Mouse (Mus musculus): ENCODE measurements around the gene Hnrnpd. TPM values are rescaled to one million over a fixed set of nuclear protein-coding genes. Genes with fewer than 3 reads are reported as not detected.

Hnrnpd gene
- total and polyA plus RNA-seq, 2 experiments from 2014 or later, result 16.0 to 35.5 TPM

DNA sequence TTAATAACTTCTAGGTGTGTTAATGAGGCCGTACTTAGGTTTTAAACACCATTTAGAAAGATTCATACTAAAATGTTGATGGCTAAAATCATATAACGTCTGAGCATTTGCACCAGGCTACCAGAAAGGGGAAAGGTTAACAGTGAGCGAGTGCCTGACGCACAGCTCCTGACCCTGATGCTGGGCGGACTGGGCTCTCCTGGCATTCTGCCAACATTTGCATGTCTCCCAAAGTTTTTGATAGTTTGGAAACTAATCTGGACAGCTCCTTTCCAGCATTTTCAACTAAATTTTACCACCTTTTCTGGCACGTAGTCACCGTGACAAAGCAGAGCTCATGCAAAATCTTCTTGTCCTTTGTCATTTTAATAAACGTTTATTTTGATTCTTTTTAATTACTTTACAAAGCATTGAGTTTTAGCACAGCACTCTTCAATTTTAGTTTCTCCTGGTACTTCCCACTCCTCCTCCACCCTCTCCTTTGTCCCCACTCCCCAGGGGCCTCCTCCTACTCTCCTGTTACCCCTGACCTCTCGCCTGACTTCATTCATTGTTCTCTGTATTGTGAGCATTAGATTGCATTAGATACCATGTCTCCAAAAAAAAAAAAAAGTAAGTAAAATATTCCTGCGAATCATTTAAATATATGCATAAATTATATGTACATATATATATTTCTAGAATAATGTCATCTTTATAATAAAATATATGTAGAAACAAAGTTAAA, 36.8 kb downstream of the Hnrnpd start:
- WGBS, result 54% methylated on average over 10 of the region's 10 CpGs
- Histone ChIP-seq H3K27ac (ENCODE audit: low read depth) (no peak overlapping the region), H3K4me1 (ENCODE audit: control insufficient read depth, insufficient read depth) (no peaks in the 10 kb centered on the region), H3K4me3 (ENCODE audit: low read depth, low read length) (no peak overlapping the region), H3K4me2 (ENCODE audit: low read depth, low read length) (no peak overlapping the region), H3K9me3 (replicated peaks; ENCODE audit: control insufficient read depth, low read length) (peaks cover 8% of the 10 kb centered on the region), H3K9ac (replicated peaks; ENCODE audit: low read depth, low read length) (no peak overlapping the region), H3K36me3 (replicated peaks; ENCODE audit: control insufficient read depth, insufficient read depth, low read length) (no peaks in the 10 kb centered on the region), H3K27me3 (ENCODE audit: control insufficient read depth, insufficient read depth, low read length) (no peaks in the 10 kb centered on the region)
- no peak for DNase-seq (ENCODE audit: low spot score)
- TF ChIP-seq EP300 (IDR thresholded peaks at IDR 0.05; ENCODE audit: low read depth) (no peak), CTCF (IDR thresholded peaks at IDR 0.05; ENCODE audit: low read depth) (no peak)
- no peak for ATAC-seq (ENCODE audit: insufficient read depth, low read depth)

DNA sequence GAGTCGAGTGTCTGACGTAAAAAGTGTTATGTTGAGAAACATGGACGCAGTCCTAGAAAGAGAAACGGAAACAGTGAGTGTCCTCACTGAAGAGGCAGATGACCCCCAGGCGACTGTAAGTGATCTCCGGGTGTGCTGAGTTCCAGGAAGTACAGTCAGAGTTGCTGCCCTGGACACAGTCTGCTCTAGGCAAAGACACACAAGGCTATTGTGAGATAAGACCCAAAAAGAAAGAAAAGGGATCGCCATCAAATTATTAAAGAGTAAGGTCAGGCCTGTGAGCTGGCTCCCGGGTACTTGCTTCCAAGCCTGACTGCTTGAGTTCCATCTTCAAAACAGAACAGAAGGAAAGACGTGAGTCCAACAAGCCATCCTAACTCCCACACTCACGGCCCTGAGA, 37.5 kb downstream of the Hnrnpd start:
- Histone ChIP-seq H3K9me3 (replicated peaks; ENCODE audit: control insufficient read depth, low read length) (peaks cover 8% of the 10 kb centered on the region), H3K4me3 (ENCODE audit: low read depth, low read length) (no peak overlapping the region), H3K27me3 (ENCODE audit: control insufficient read depth, insufficient read depth, low read length) (no peaks in the 10 kb centered on the region), H3K27ac (ENCODE audit: low read depth) (no peak overlapping the region), H3K9ac (replicated peaks; ENCODE audit: low read depth, low read length) (no peak overlapping the region), H3K4me1 (ENCODE audit: control insufficient read depth, insufficient read depth) (no peaks in the 10 kb centered on the region), H3K36me3 (replicated peaks; ENCODE audit: control insufficient read depth, insufficient read depth, low read length) (no peaks in the 10 kb centered on the region), H3K4me2 (ENCODE audit: low read depth, low read length) (no peak overlapping the region)
- 73% methylated on average over 10 of the region's 10 CpGs for WGBS
- DNase-seq (ENCODE audit: low spot score), result no peak
- no peak for ATAC-seq (ENCODE audit: insufficient read depth, low read depth)
- TF ChIP-seq CTCF (IDR thresholded peaks at IDR 0.05; ENCODE audit: low read depth) (no peak), EP300 (IDR thresholded peaks at IDR 0.05; ENCODE audit: low read depth) (no peak)

DNA sequence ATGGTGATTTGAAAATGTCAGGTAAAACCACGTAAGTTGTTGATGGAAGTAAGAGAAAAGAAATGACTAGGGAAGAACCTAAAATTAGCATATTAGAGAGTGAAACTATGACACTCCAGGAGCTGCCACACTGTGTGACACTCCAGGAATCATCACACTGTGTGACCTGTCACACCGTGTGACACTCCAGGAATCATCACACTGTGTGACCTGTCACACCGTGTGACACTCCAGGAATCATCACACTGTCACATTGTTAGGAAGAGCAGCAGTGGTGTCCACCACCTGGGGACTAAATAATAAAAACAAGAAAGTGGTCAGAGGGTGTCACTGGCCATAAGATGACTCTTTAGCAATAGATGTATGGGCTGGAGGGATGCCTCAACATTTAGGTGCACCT, 39.3 kb downstream of the Hnrnpd start:
- H3K4me3 ChIP-seq (ENCODE audit: low read depth, low read length), result no peak overlapping the region
- no peak for DNase-seq (ENCODE audit: low spot score)
- H3K27ac ChIP-seq (ENCODE audit: low read depth), result no peak overlapping the region
- peaks cover 2% of the 10 kb centered on the region for H3K9me3 ChIP-seq (replicated peaks; ENCODE audit: control insufficient read depth, low read length)
- H3K4me1 ChIP-seq (ENCODE audit: control insufficient read depth, insufficient read depth), result no peaks in the 10 kb centered on the region
- no peaks in the 10 kb centered on the region for H3K36me3 ChIP-seq (replicated peaks; ENCODE audit: control insufficient read depth, insufficient read depth, low read length)
- no peak overlapping the region for H3K9ac ChIP-seq (replicated peaks; ENCODE audit: low read depth, low read length)
- no peak for ATAC-seq (ENCODE audit: insufficient read depth, low read depth)
- no peak for TF ChIP-seq EP300 (IDR thresholded peaks at IDR 0.05; ENCODE audit: low read depth)
- TF ChIP-seq CTCF (IDR thresholded peaks at IDR 0.05; ENCODE audit: low read depth), result no peak
- 71% methylated on average over 3 of the region's 3 CpGs for WGBS
- no peak overlapping the region for H3K4me2 ChIP-seq (ENCODE audit: low read depth, low read length)
- no peaks in the 10 kb centered on the region for H3K27me3 ChIP-seq (ENCODE audit: control insufficient read depth, insufficient read depth, low read length)

DNA sequence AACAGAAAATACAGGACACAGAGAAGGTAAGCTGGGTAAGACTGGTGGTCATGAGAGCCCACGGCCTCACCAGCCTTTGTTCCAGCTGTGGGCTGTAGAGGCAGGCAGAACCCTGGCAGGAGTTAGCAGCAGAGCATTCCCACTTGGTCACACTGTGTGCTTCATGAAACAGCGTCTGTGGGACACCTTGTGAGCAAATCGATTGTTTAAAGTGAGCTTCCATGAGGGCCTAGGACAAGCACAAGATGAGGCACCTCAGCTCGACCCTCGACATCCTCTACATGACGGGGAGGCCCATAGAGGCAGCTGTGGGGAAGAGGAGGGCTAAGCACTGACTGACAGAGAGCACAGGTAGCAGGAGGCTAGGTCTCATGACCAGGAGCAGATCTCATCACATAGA, 46.8 kb downstream of the Hnrnpd start:
- TF ChIP-seq CTCF (IDR thresholded peaks at IDR 0.05; ENCODE audit: low read depth) (no peak), EP300 (IDR thresholded peaks at IDR 0.05; ENCODE audit: low read depth) (no peak)
- Histone ChIP-seq H3K4me2 (ENCODE audit: low read depth, low read length) (no peak overlapping the region), H3K4me1 (ENCODE audit: control insufficient read depth, insufficient read depth) (no peaks in the 10 kb centered on the region), H3K27ac (ENCODE audit: low read depth) (no peak overlapping the region), H3K4me3 (ENCODE audit: low read depth, low read length) (no peak overlapping the region), H3K27me3 (ENCODE audit: control insufficient read depth, insufficient read depth, low read length) (no peaks in the 10 kb centered on the region), H3K9ac (replicated peaks; ENCODE audit: low read depth, low read length) (no peak overlapping the region), H3K36me3 (replicated peaks; ENCODE audit: control insufficient read depth, insufficient read depth, low read length) (no peaks in the 10 kb centered on the region), H3K9me3 (replicated peaks; ENCODE audit: control insufficient read depth, low read length) (no peaks in the 10 kb centered on the region)
- WGBS, result 64% methylated on average over 6 of the region's 6 CpGs
- ATAC-seq (ENCODE audit: insufficient read depth, low read depth) (no peak), DNase-seq (ENCODE audit: low spot score) (no peak)

DNA sequence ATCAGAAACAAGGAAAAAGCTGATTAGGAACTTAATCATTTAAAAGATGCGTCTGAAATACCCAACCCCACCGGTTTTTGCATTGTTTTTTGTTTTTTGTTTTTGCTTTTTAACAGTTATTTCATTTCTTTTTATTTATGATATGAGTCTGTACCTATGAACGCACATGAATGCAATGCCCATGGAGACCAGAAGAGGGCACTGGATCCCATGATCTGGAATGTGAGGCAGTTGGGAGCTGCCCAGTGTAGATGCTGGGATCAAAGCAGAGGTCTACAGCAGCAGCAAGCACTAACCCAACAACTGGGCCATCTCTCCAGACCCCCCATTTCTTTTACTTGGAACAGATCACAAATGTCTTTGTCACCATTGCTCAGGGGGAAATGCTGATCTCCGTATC, 50.8 kb downstream of the Hnrnpd start:
- Histone ChIP-seq H3K4me3 (ENCODE audit: low read depth, low read length) (no peak overlapping the region), H3K27ac (ENCODE audit: low read depth) (no peak overlapping the region), H3K9me3 (replicated peaks; ENCODE audit: control insufficient read depth, low read length) (0 out of 2 replicates have a peak, but pooled peaks cover 3% of the 10 kb centered on the region), H3K9ac (replicated peaks; ENCODE audit: low read depth, low read length) (no peak overlapping the region), H3K4me1 (ENCODE audit: control insufficient read depth, insufficient read depth) (no peaks in the 10 kb centered on the region), H3K27me3 (ENCODE audit: control insufficient read depth, insufficient read depth, low read length) (no peaks in the 10 kb centered on the region), H3K36me3 (replicated peaks; ENCODE audit: control insufficient read depth, insufficient read depth, low read length) (no peaks in the 10 kb centered on the region), H3K4me2 (ENCODE audit: low read depth, low read length) (no peak overlapping the region)
- 49% methylated on average over 4 of the region's 4 CpGs for whole genome bisulfite sequencing
- DNase-seq (ENCODE audit: low spot score) (peak; percentile 21), ATAC-seq (ENCODE audit: insufficient read depth, low read depth) (no peak)
- TF ChIP-seq EP300 (IDR thresholded peaks at IDR 0.05; ENCODE audit: low read depth) (no peak), CTCF (IDR thresholded peaks at IDR 0.05; ENCODE audit: low read depth) (peak; percentile 74)

DNA sequence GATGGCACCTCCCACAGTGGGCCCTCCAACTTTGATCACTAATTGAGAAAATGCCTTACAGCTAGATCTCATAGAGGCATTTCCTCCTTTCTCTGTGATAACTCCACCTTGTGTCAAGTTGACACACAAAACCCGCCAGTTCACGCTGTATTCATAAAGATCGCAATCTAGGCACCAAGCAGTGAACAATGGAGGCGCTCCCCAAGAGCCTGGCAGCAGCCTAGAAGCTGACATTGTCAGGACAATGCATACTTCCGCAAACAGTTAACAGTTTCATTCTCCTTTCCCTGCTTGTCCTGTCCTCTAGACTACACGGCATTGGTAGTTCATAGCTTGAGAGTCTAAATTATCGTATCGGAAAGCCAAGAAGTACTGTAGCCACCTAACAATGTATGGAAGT, 56.7 kb downstream of the Hnrnpd start:
- no peaks in the 10 kb centered on the region for H3K27me3 ChIP-seq (ENCODE audit: control insufficient read depth, insufficient read depth, low read length)
- no peaks in the 10 kb centered on the region for H3K4me1 ChIP-seq (ENCODE audit: control insufficient read depth, insufficient read depth)
- no peak overlapping the region for H3K9ac ChIP-seq (replicated peaks; ENCODE audit: low read depth, low read length)
- TF ChIP-seq CTCF (IDR thresholded peaks at IDR 0.05; ENCODE audit: low read depth) (no peak), EP300 (IDR thresholded peaks at IDR 0.05; ENCODE audit: low read depth) (no peak)
- no peak for ATAC-seq (ENCODE audit: insufficient read depth, low read depth)
- H3K4me2 ChIP-seq (ENCODE audit: low read depth, low read length), result no peak overlapping the region
- H3K4me3 ChIP-seq (ENCODE audit: low read depth, low read length), result no peak overlapping the region
- H3K9me3 ChIP-seq (replicated peaks; ENCODE audit: control insufficient read depth, low read length), result 0 out of 2 replicates have a peak, but pooled peaks cover 3% of the 10 kb centered on the region
- no peak for DNase-seq (ENCODE audit: low spot score)
- H3K27ac ChIP-seq (ENCODE audit: low read depth), result no peak overlapping the region
- WGBS, result 76% methylated on average over 8 of the region's 8 CpGs
- no peaks in the 10 kb centered on the region for H3K36me3 ChIP-seq (replicated peaks; ENCODE audit: control insufficient read depth, insufficient read depth, low read length)

Measured in heart, postnatal 0 days (tissue).